Mouse (Mus musculus) C2C12 (cell line): ENCODE measurements around the gene Prmt7. TPM values are rescaled to one million over a fixed set of nuclear protein-coding genes. Genes with fewer than 3 reads are reported as not detected.

ENCODE experiments used
- H3K27me3 ChIP-seq: one replicate; pipeline ENCODE4 v1.6.1; 2011; ENCODE audit not compliant: control insufficient read depth, insufficient read depth, insufficient read length
- H3K36me3 ChIP-seq: one replicate; pipeline ENCODE4 v1.6.1; 2011; ENCODE audit not compliant: control insufficient read depth, insufficient read depth
- H3K4me3 ChIP-seq: one replicate; pipeline ENCODE4 v1.5.1; 2011; ENCODE audit warnings: mild to moderate bottlenecking, control low read depth; ENCODE audit not compliant: poor library complexity, insufficient read depth, severe bottlenecking
- H3K79me2 ChIP-seq: one replicate; pipeline ENCODE4 v1.6.1; 2011; ENCODE audit not compliant: control insufficient read depth, insufficient read depth
- H3K79me3 ChIP-seq: one replicate; pipeline ENCODE4 v1.6.1; 2011; ENCODE audit warnings: low read depth, control low read depth
- H3ac ChIP-seq: one replicate; pipeline ENCODE3; 2011; ENCODE audit warnings: low read depth; ENCODE audit not compliant: control insufficient read depth, insufficient read length
- CEBPB ChIP-seq: IDR thresholded peaks from one replicate; pipeline ENCODE4 v1.6.1; 2011; ENCODE audit warnings: low read depth, mild to moderate bottlenecking, control low read depth, moderate library complexity
- CTCF ChIP-seq: IDR thresholded peaks from one replicate; pipeline ENCODE4 v1.5.1; 2011; ENCODE audit not compliant: control insufficient read depth, insufficient read depth, insufficient read length
- FOSL1 ChIP-seq: IDR thresholded peaks from one replicate; pipeline ENCODE4 v1.8.0; 2011; ENCODE audit warnings: mild to moderate bottlenecking, low read length; ENCODE audit not compliant: poor library complexity, insufficient read depth, severe bottlenecking
- MAX ChIP-seq: IDR thresholded peaks from one replicate; pipeline ENCODE4 v1.6.1; 2011; ENCODE audit warnings: mild to moderate bottlenecking, control low read depth
- MYOD1 ChIP-seq: IDR thresholded peaks from one replicate; pipeline ENCODE4 v1.6.1; 2011; ENCODE audit warnings: low read depth; ENCODE audit not compliant: control insufficient read depth, insufficient read length
- MYOG ChIP-seq: IDR thresholded peaks from one replicate; pipeline ENCODE4 v1.6.1; 2011; ENCODE audit not compliant: control insufficient read depth, insufficient read length; ENCODE audit errors: extremely low read depth
- USF1 ChIP-seq: IDR thresholded peaks from one replicate; pipeline ENCODE4 v1.6.1; 2011; ENCODE audit warnings: low read depth, mild to moderate bottlenecking, control low read depth, moderate library complexity
- polyA plus RNA-seq: library from polyadenylated mRNA; unstranded; fragments of >200 nt; fragmentation: generic; extraction: Trizol; gene quantifications from one replicate; pipeline ENCODE4 v1.2.1, GENCODE M21; 2012; ENCODE audit warnings: missing spikeins

Prmt7 gene
- polyA plus RNA-seq, 1 experiment = 40.3 TPM

DNA sequence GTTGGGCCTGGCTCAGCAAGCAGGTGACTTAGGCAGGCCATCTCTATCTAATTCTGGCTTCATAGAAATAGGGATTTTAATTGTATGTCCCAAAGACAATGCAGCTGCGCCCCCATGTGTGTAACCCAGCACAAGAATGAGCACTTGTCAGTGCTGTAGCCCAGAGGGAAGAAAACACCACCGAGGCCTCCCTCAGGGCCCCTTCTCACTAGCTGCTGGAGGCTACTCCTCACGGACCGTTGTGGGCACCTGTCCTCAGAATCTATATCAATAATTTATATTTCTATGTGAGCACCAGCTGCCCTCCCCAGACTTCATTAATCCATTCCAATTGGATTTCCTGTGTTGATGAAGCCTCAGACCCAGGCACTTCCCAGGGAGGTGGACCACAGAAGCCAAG lies 50.2 kb downstream of the Prmt7 start:
- TF ChIP-seq MAX (no peak), CEBPB (no peak), CTCF (no peak), USF1 (no peak), MYOD1 (no peak)
- H3K36me3 ChIP-seq = no peaks in the 10 kb centered on the region
- no peaks in the 10 kb centered on the region for H3K79me2 ChIP-seq
- no peak overlapping the region for H3ac ChIP-seq
- H3K27me3 ChIP-seq = peaks cover 5% of the 10 kb centered on the region
- H3K4me3 ChIP-seq = no peak overlapping the region
- no peaks in the 10 kb centered on the region for H3K79me3 ChIP-seq

DNA sequence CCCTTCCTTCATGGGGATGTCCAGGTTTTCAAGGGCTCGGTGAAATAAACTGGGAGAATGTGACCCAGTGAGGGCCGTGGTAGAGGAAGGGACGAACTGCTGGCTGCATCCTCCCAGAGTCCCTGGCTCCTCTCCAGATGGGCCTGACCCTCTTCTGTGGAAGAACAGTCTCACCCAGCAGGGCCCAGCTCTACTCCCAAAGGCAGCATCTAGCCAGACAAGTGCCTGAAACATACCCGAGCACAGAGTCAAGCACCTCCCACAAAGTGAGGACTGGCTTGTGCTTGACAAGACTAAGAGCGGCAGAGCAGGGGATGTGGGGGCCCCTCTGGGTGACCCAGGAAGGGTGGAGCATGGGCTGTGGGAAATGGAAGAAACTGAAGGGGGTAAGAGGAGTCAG lies 51.6 kb downstream of the Prmt7 start:
- H3K36me3 ChIP-seq = no peaks in the 10 kb centered on the region
- no peak overlapping the region for H3K4me3 ChIP-seq
- peaks cover 6% of the 10 kb centered on the region for H3K27me3 ChIP-seq
- H3K79me2 ChIP-seq = no peaks in the 10 kb centered on the region
- H3K79me3 ChIP-seq = no peaks in the 10 kb centered on the region
- H3ac ChIP-seq = no peak overlapping the region
- TF ChIP-seq USF1 = no peak
- no peak for TF ChIP-seq MYOG
- TF ChIP-seq CTCF = no peak
- no peak for TF ChIP-seq MYOD1
- no peak for TF ChIP-seq CEBPB
- no peak for TF ChIP-seq FOSL1
- TF ChIP-seq MAX = no peak

DNA sequence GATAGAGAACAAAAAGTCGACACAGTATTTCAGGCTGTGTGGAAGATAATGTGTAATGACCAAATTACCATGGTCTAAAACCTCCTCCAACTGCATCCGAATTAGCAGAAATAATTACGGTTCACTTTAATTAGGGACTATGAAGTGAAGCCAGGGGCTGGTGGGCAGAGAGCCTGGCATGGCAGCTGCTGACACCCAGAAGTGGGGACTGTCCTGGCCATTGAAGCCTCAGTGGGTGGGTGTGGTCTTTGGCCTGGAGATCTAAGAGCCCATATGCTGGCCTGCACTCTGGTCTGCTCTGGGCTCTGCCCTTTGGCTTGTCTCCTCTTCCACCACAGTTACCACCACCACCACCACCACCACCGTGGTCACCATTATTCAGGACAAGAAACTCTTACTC lies 53.2 kb downstream of the Prmt7 start:
- Histone ChIP-seq H3K4me3 (no peak overlapping the region), H3K36me3 (no peaks in the 10 kb centered on the region), H3K79me2 (no peaks in the 10 kb centered on the region), H3K79me3 (no peaks in the 10 kb centered on the region), H3K27me3 (peaks cover 16% of the 10 kb centered on the region), H3ac (no peak overlapping the region)
- no peak for TF ChIP-seq CEBPB
- TF ChIP-seq MAX = no peak
- no peak for TF ChIP-seq CTCF
- no peak for TF ChIP-seq MYOG
- TF ChIP-seq MYOD1 = no peak
- TF ChIP-seq FOSL1 = no peak
- TF ChIP-seq USF1 = no peak

DNA sequence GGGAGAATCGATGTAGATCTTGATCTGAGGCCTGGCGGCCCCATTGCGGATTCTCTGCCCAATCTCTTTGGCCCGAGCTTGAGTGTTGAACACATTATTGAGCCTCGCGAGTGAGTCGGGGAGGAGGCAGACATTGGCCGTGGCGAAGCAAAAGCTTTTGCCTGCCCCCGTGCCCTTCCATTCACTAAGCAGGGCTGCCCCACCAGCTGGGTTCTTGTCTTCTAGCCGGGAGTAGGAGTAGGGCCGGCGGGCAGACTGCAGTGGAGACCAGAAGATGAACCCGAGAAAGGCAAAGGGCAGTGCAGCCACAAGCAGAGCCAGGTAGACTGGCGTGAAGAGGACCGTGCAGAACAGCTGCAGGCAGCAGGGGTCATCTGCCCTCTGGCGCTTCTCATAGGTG lies 54.7 kb downstream of the Prmt7 start:
- Histone ChIP-seq H3K4me3 (no peak overlapping the region), H3ac (no peak overlapping the region), H3K79me3 (no peaks in the 10 kb centered on the region), H3K27me3 (peaks cover 16% of the 10 kb centered on the region), H3K79me2 (no peaks in the 10 kb centered on the region), H3K36me3 (no peaks in the 10 kb centered on the region)
- no peak for TF ChIP-seq CTCF
- TF ChIP-seq MYOG = no peak
- TF ChIP-seq MAX = no peak
- no peak for TF ChIP-seq FOSL1
- TF ChIP-seq MYOD1 = no peak

DNA sequence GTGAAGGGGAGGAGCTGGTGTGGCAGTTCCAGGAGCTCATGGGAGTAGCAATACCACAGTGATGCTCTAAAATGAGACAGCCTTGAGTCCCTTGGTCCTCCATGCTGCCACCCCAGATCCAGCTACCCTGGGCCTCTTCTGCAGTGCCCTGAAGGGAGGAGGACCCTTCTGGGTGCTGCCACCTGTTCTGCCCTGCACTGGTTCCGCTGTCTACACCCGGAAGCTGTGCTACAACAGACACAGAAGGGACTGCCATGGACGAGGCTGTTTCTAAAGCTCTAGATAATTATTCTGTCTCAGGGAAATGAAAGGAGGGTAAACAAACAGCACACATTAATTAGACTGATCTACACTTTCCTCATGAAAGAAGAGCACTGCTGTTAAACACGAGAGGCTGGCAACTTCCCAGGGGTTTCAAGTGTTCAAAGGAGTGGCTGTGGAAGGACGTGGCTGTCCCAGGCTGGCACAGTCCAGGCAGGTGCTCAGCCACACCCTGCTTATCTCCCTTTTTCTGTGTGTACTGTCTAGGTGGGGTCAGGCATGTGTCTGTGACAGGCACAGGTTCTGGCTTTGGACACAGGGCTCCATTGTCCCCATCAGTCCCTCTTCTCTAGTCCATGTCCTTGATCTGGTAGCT lies 58.1 kb downstream of the Prmt7 start:
- H3K36me3 ChIP-seq = no peaks in the 10 kb centered on the region
- H3K27me3 ChIP-seq = peaks cover 16% of the 10 kb centered on the region
- H3K79me3 ChIP-seq = no peaks in the 10 kb centered on the region
- no peak overlapping the region for H3K4me3 ChIP-seq
- TF ChIP-seq FOSL1 (no peak), MYOG (no peak), CEBPB (no peak)
- no peaks in the 10 kb centered on the region for H3K79me2 ChIP-seq
- H3ac ChIP-seq = no peak overlapping the region

DNA sequence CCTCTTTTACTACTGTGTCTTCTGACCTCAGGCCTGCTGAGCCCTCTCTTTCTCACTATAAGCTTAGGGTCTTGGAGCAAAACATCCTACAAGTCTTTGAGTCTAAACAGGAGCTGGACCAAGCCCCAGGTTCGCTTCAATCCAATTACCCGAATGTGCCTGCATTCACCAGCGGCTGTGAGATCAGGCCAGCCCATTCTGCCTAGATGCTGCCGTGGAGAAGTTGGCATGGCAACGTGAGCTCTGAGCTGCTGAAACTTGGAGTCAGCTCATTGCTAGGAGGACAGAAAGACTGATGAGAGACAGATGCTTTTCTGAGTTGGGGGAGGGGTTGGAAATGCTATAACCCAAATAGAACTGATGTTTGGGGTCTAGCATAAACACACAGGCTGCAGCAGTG lies 60.1 kb downstream of the Prmt7 start:
- Histone ChIP-seq H3K79me2 (no peaks in the 10 kb centered on the region), H3K36me3 (no peaks in the 10 kb centered on the region), H3K27me3 (peaks cover 12% of the 10 kb centered on the region), H3ac (no peak overlapping the region), H3K79me3 (no peaks in the 10 kb centered on the region), H3K4me3 (no peak overlapping the region)
- TF ChIP-seq USF1 (no peak), MYOG (no peak), CTCF (no peak), MYOD1 (no peak), FOSL1 (no peak), MAX (no peak), CEBPB (no peak)
